ENCODE assay signal across 8 mouse cellular contexts in genomic region chr13:74008948-74009718, GRCm38 (mm10). TPM values are rescaled to one million over a fixed set of nuclear protein-coding genes. Genes with fewer than 3 reads are reported as not detected.
DNase-seq lines count a peak whose midpoint lies in the region; ATAC-seq and TF ChIP-seq lines count a peak whose summit lies in the region.

TSS of gene Tppp (plus strand) at chr13:74009407.

- H3K36me3 ChIP-seq in C2C12 (ENCODE audit: control insufficient read depth, insufficient read depth): no peaks in the 10 kb centered on the region
- H3K36me3 ChIP-seq in heart, embryonic 10.5 days: no peaks in the 10 kb centered on the region
- no peaks in the 10 kb centered on the region for H3K36me3 ChIP-seq in kidney, embryonic 14.5 days (ENCODE audit: control insufficient read depth, insufficient read depth, low read length)
- no peaks in the 10 kb centered on the region for H3K36me3 ChIP-seq in limb, embryonic 14.5 days (ENCODE audit: control insufficient read depth, insufficient read depth, low read length)
- no peaks in the 10 kb centered on the region for H3K36me3 ChIP-seq in midbrain, embryonic 16.5 days (ENCODE audit: control insufficient read depth, insufficient read depth, low read length)
- no peaks in the 10 kb centered on the region for H3K36me3 ChIP-seq in spleen, adult 2 months (ENCODE audit: control insufficient read depth, insufficient read depth, low read length)

- peaks cover 24% of the 10 kb centered on the region for H3K4me1 ChIP-seq in heart, embryonic 10.5 days
- 0 out of 2 replicates have a peak, but pooled peaks cover 4% of the 10 kb centered on the region for H3K4me1 ChIP-seq in kidney, embryonic 14.5 days (ENCODE audit: control insufficient read depth, insufficient read depth, low read length)
- H3K4me1 ChIP-seq in limb, embryonic 14.5 days (ENCODE audit: control insufficient read depth, insufficient read depth, low read length): peaks cover 9% of the 10 kb centered on the region
- peaks cover 10% of the 10 kb centered on the region for H3K4me1 ChIP-seq in midbrain, embryonic 16.5 days (ENCODE audit: control insufficient read depth, insufficient read depth, low read length)
- peaks cover 6% of the 10 kb centered on the region for H3K4me1 ChIP-seq in spleen, adult 2 months (ENCODE audit: control insufficient read depth, insufficient read depth, insufficient read length)

- peak within 1 kb of the TSS; percentile 87 for H3K27ac ChIP-seq in heart, embryonic 10.5 days
- H3K27ac ChIP-seq in kidney, embryonic 14.5 days (ENCODE audit: low read depth, low read length): no peak within 1 kb of the TSS
- no peak within 1 kb of the TSS for H3K27ac ChIP-seq in limb, embryonic 14.5 days (replicated peaks; ENCODE audit: low read depth, low read length)
- peak within 1 kb of the TSS; percentile 86 for H3K27ac ChIP-seq in midbrain, embryonic 16.5 days (ENCODE audit: low read length)
- H3K27ac ChIP-seq in spleen, adult 2 months (ENCODE audit: insufficient read depth, low read length): peak within 1 kb of the TSS; percentile 34; the same call in 1 of the 2 replicates

- H3K9ac ChIP-seq in kidney, embryonic 14.5 days (ENCODE audit: low read depth, low read length): peak within 1 kb of the TSS; percentile 37
- peak within 1 kb of the TSS; percentile 50 for H3K9ac ChIP-seq in limb, embryonic 14.5 days (ENCODE audit: low read depth, low read length, severe bottlenecking)
- H3K9ac ChIP-seq in midbrain, embryonic 16.5 days (ENCODE audit: low read depth, low read length): peak within 1 kb of the TSS; percentile 81

- WGBS in heart, embryonic 10.5 days: 0% methylated on average over 56 of the region's 56 CpGs
- under 1% methylated on average over 53 of the region's 56 CpGs for WGBS in kidney, embryonic 14.5 days
- 1% methylated on average over 56 of the region's 56 CpGs for WGBS in limb, embryonic 14.5 days
- under 1% methylated on average over 51 of the region's 56 CpGs for WGBS in midbrain, embryonic 16.5 days
- 1% methylated on average over 56 of the region's 56 CpGs for WGBS in spleen, adult 2 months

- peak; percentile 49; the same call in 1 of the 2 replicates for TF ChIP-seq POLR2A in brain, embryonic 14.5 days (IDR thresholded peaks at IDR 0.05; ENCODE audit: borderline replicate concordance, extremely low read depth, insufficient read depth, insufficient read length, poor library complexity, severe bottlenecking)
- no peak for TF ChIP-seq POLR2A in limb, embryonic 14.5 days (IDR thresholded peaks at IDR 0.05; ENCODE audit: borderline replicate concordance, extremely low read depth, insufficient read depth, insufficient read length)
- no peak for TF ChIP-seq POLR2A in spleen, adult 2 months (IDR thresholded peaks at IDR 0.05; ENCODE audit: low read depth, low read length)

- DNase-seq in brain, embryonic 14.5 days (ENCODE audit: low read depth): peak; percentile 94
- peak; percentile 95 for DNase-seq in heart, embryonic 10.5 days (ENCODE audit: low spot score)
- peak; percentile 91 for DNase-seq in limb, embryonic 14.5 days (ENCODE audit: low spot score)
- peak; percentile 49 to 84 for DNase-seq in spleen, adult 2 months (ENCODE audit: low read depth in 1 of 2, low spot score in 2 of 2)

- H3K27me3 ChIP-seq in C2C12 (ENCODE audit: control insufficient read depth, insufficient read depth, insufficient read length): peaks cover 9% of the 10 kb centered on the region
- H3K27me3 ChIP-seq in heart, embryonic 10.5 days (ENCODE audit: insufficient read depth, poor library complexity, severe bottlenecking): peaks cover 31% of the 10 kb centered on the region
- H3K27me3 ChIP-seq in kidney, embryonic 14.5 days (ENCODE audit: control insufficient read depth, insufficient read depth, low read length): peaks cover 18% of the 10 kb centered on the region
- H3K27me3 ChIP-seq in limb, embryonic 14.5 days (ENCODE audit: control insufficient read depth, insufficient read depth, low read length): 0 out of 2 replicates have a peak, but pooled peaks cover 19% of the 10 kb centered on the region
- H3K27me3 ChIP-seq in midbrain, embryonic 16.5 days (ENCODE audit: control insufficient read depth, insufficient read depth, low read depth, low read length): no peaks in the 10 kb centered on the region
- H3K27me3 ChIP-seq in spleen, adult 2 months (ENCODE audit: control insufficient read depth, insufficient read depth, low read length): no peaks in the 10 kb centered on the region

- H3K79me2 ChIP-seq in C2C12 (ENCODE audit: control insufficient read depth, insufficient read depth): no peaks in the 10 kb centered on the region

- H3K4me3 ChIP-seq in C2C12 (ENCODE audit: insufficient read depth, poor library complexity, severe bottlenecking): no peak within 1 kb of the TSS
- H3K4me3 ChIP-seq in heart, embryonic 10.5 days: peak within 1 kb of the TSS; percentile 62
- H3K4me3 ChIP-seq in kidney, embryonic 14.5 days (ENCODE audit: low read length): peak within 1 kb of the TSS; percentile 52
- peak within 1 kb of the TSS; percentile 47 for H3K4me3 ChIP-seq in limb, embryonic 14.5 days (replicated peaks; ENCODE audit: low read length)
- peak within 1 kb of the TSS; percentile 62 for H3K4me3 ChIP-seq in midbrain, embryonic 16.5 days (ENCODE audit: low read depth, low read length)
- H3K4me3 ChIP-seq in spleen, adult 2 months (ENCODE audit: extremely low read depth, insufficient read depth, insufficient read length): peak within 1 kb of the TSS; percentile 69

- peak within 1 kb of the TSS; percentile 59 for H3ac ChIP-seq in C2C12 (ENCODE audit: control insufficient read depth, insufficient read length, low read depth)

- H3K4me2 ChIP-seq in kidney, embryonic 14.5 days (replicated peaks; ENCODE audit: low read depth, low read length): peak within 1 kb of the TSS; percentile 98
- peak within 1 kb of the TSS; percentile 98 for H3K4me2 ChIP-seq in limb, embryonic 14.5 days (replicated peaks; ENCODE audit: low read depth, low read length, severe bottlenecking)
- peak within 1 kb of the TSS; percentile 88 for H3K4me2 ChIP-seq in midbrain, embryonic 16.5 days (ENCODE audit: low read length)

- peak; percentile 95 for ATAC-seq in erythroblast, adult 5-6 weeks (replicated peaks; ENCODE audit: low FRiP score, poor library complexity, severe bottlenecking)
- peak; percentile 97 for ATAC-seq in kidney, embryonic 14.5 days (ENCODE audit: low FRiP score, low TSS enrichment)
- peak; percentile 95 for ATAC-seq in limb, embryonic 14.5 days (ENCODE audit: low FRiP score, low read depth)
- ATAC-seq in midbrain, embryonic 16.5 days: peak; percentile 89

- no peaks in the 10 kb centered on the region for H3K79me3 ChIP-seq in C2C12 (ENCODE audit: low read depth)

- TF ChIP-seq CTCF in C2C12 (IDR thresholded peaks at IDR 0.05; ENCODE audit: control insufficient read depth, insufficient read depth, insufficient read length): no peak
- no peak for TF ChIP-seq CTCF in brain, embryonic 14.5 days (IDR thresholded peaks at IDR 0.05; ENCODE audit: borderline replicate concordance, extremely low read depth, insufficient read depth, insufficient read length)
- TF ChIP-seq CTCF in spleen, adult 2 months (IDR thresholded peaks at IDR 0.05; ENCODE audit: extremely low read depth, insufficient read depth, insufficient read length, insufficient replicate concordance): no peak

- no peaks in the 10 kb centered on the region for H3K9me3 ChIP-seq in heart, embryonic 10.5 days
- no peaks in the 10 kb centered on the region for H3K9me3 ChIP-seq in kidney, embryonic 14.5 days (ENCODE audit: control insufficient read depth, low read length)
- H3K9me3 ChIP-seq in limb, embryonic 14.5 days (ENCODE audit: control insufficient read depth, low read length): no peaks in the 10 kb centered on the region
- no peaks in the 10 kb centered on the region for H3K9me3 ChIP-seq in midbrain, embryonic 16.5 days (replicated peaks; ENCODE audit: control insufficient read depth, low read length, poor library complexity, severe bottlenecking)

TF ChIP-seq in C2C12, 6 proteins besides CTCF, POLR2A, EP300 and RAD21:
- TF ChIP-seq MYOD1 (IDR thresholded peaks at IDR 0.05; ENCODE audit: control insufficient read depth, insufficient read length, low read depth): no peak
- TF ChIP-seq MAX (IDR thresholded peaks at IDR 0.05): no peak
- no peak for TF ChIP-seq MYOG (IDR thresholded peaks at IDR 0.05; ENCODE audit: control insufficient read depth, extremely low read depth, insufficient read length)
- no peak for TF ChIP-seq USF1 (IDR thresholded peaks at IDR 0.05; ENCODE audit: low read depth)
- TF ChIP-seq CEBPB (IDR thresholded peaks at IDR 0.05; ENCODE audit: low read depth): no peak
- TF ChIP-seq FOSL1 (IDR thresholded peaks at IDR 0.05; ENCODE audit: insufficient read depth, low read length, poor library complexity, severe bottlenecking): no peak

RNA-seq across cellular contexts. Expression of gene Tppp, which starts in this region (rescaled TPM):
- 0.02 TPM for polyA plus RNA-seq in C2C12 (2012; fragmentation: generic; extraction: Trizol)
- polyA plus RNA-seq in brain, embryonic 14.5 days (2012; rRNA removed): 11.2 and 14.1 TPM in 2 replicates
- total RNA-seq in erythroblast, adult 5-6 weeks (2015; ENCODE audit: low replicate concordance): 0.63 TPM in 1 of 2 replicates, not detected in the other
- 0.17 and 0.28 TPM in 2 replicates for total RNA-seq in erythroblast, adult 5-6 weeks (2017; ENCODE audit: low replicate concordance)
- 1.9 and 3.4 TPM in 2 replicates for polyA plus RNA-seq in heart, embryonic 10.5 days (2016; fragmentation: Nextera tagmentation; extraction: Ambion mirVana)
- polyA plus RNA-seq in kidney, embryonic 14.5 days (2014; fragmentation: Nextera tagmentation; extraction: Ambion mirVana): 0.31 and 0.55 TPM in 2 replicates
- polyA plus RNA-seq in limb, embryonic 14.5 days (2012; rRNA removed): 1.8 and 2.2 TPM in 2 replicates
- 1.7 and 2.4 TPM in 2 replicates for polyA plus RNA-seq in limb, embryonic 14.5 days (2014; fragmentation: Nextera tagmentation; extraction: Ambion mirVana)
- polyA plus RNA-seq in midbrain, embryonic 16.5 days (2015; fragmentation: Nextera tagmentation; extraction: Ambion mirVana): 13.9 and 16.1 TPM in 2 replicates
- 1.4 and 2.2 TPM in 2 replicates for polyA plus RNA-seq in spleen, adult 2 months (2012; rRNA removed)

Comparison
In these comparisons a context has a peak if more than half of its experiments do, and no peak if none do; other contexts are left out.
1. Peak in ATAC-seq in erythroblast, adult 5-6 weeks; RNA of the gene not detected or under 1 TPM.
2. Peak in ATAC-seq, H3K4me3 ChIP-seq, H3K9ac ChIP-seq and H3K4me2 ChIP-seq in kidney, embryonic 14.5 days; RNA of the gene not detected or under 1 TPM.
3. H3K27ac ChIP-seq: peak in heart, embryonic 10.5 days (single experiment), midbrain, embryonic 16.5 days (single experiment) and spleen, adult 2 months (single experiment); none in kidney, embryonic 14.5 days (single experiment) and limb, embryonic 14.5 days (single experiment).
4. Peak in every context shown above with its lines, with median percentiles within 50 percentile points of each other: DNase-seq, ATAC-seq, H3K4me2 ChIP-seq and H3K9ac ChIP-seq.